Mouse (Mus musculus): Measurements from ENCODE around the gene Myct1.

DNA sequence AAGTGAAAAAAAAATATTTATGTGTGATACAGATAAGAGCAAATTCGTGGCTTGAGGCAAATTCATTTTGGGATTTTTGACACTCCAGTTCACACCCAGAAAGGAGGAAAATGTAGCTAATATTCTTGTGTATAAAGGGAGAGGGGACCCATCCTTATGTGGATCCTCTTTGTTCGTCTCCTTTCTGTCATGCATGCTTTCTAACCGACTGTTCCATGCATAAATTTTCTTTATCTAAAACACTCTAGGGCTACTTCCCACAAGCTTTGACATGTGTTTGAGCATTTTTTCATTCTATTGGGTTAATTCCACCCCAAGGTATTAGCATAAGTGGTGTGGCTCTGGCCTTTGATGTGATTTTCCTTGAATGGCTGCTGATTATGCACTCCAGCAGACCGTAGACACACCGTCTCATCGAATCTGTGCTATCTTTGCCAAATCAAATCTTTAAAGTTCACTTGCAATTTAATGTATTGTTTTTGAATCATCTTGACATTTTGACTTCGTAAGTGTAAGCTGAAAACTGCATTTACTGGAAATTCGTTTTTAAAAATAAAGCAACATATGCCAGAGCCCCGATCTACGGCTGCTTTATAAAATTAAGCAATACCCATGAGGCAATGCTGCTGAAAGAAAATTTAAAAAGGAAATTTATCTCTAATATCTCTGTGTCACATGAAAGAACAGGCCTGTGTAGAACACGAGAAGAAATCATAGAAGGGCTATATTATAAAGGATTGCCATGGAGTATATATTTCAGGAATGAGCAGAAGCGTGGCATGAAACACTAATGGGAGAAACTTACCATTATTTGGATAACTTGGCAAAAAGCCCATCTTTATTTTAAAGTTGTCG is 21.8 kb downstream of the Myct1 start:
- TF ChIP-seq CTCF (conservative IDR thresholded peaks at IDR 0.05; ENCODE audit: low read length): no peak
- TF ChIP-seq NANOG (IDR thresholded peaks at IDR 0.05; ENCODE audit: borderline replicate concordance, low read length): no peak
- no peak for TF ChIP-seq POU5F1 (IDR thresholded peaks at IDR 0.05; ENCODE audit: borderline replicate concordance, low read length)

All from E14TG2a.4 (cell line).